Mouse (Mus musculus) naive thymus-derived CD4-positive, alpha-beta T cell, adult 2 months (primary cell): ENCODE data around the gene Ephx3.
"Not testable (repeated sequence)": the region's sequence is repeated elsewhere in the genome, so short reads cannot be mapped to it uniquely, and the experiment has no call there.

Experiments
- DNase-seq: peaks from one replicate; pipeline ENCODE4 v3.0.0-alpha.2; 2011; ENCODE audit warnings: low read depth

The Ephx3 gene

GRCm38 (mm10) chr17:32188863-32189636, at the start of gene Ephx3:
Gene Ephx3 (minus strand): TSS chr17:32189549.
- peak; percentile 35 for DNase-seq

- DNase-seq: no peak
Observed at GRCm38 (mm10) chr17:32238589-32238988, 49.2 kb upstream of the Ephx3 start.

- no peak for DNase-seq
Observed at GRCm38 (mm10) chr17:32235534-32236191, 46.3 kb upstream of the Ephx3 start.

- DNase-seq: no peak
Observed at GRCm38 (mm10) chr17:32233174-32233573, 43.8 kb upstream of the Ephx3 start.

- DNase-seq: no peak
Observed at GRCm38 (mm10) chr17:32229256-32229655, 39.9 kb upstream of the Ephx3 start.

- no peak for DNase-seq
Observed at GRCm38 (mm10) chr17:32220873-32221272, 31.5 kb upstream of the Ephx3 start.

- DNase-seq: peak; percentile 41
Observed at GRCm38 (mm10) chr17:32215587-32215986, 26.2 kb upstream of the Ephx3 start.

- DNase-seq: not testable (repeated sequence)
Observed at GRCm38 (mm10) chr17:32211554-32211953, 22.2 kb upstream of the Ephx3 start.

- DNase-seq: peak; percentile 52
Observed at GRCm38 (mm10) chr17:32209752-32210151, 20.4 kb upstream of the Ephx3 start.

DNA sequence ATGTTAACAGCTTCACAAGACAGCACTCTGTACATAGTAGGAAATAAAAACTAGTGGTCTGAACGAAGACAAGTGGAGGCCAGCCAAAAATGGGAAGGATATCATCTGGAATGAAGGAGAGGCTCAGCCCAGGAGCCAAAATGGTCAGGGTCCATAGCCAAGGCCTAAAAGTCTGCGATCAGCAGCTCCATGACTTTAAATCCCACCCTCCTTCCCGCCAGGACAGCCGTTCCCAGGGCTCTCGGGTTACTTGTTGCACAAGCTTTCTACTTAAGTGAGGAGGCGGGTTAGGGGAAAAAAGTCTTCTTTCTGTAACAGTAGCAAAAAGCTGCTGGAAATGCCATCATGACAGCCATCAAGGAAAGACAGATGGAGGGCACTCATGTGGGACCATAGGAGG, 19.8 kb upstream of the Ephx3 start:
- DNase-seq: no peak

DNA sequence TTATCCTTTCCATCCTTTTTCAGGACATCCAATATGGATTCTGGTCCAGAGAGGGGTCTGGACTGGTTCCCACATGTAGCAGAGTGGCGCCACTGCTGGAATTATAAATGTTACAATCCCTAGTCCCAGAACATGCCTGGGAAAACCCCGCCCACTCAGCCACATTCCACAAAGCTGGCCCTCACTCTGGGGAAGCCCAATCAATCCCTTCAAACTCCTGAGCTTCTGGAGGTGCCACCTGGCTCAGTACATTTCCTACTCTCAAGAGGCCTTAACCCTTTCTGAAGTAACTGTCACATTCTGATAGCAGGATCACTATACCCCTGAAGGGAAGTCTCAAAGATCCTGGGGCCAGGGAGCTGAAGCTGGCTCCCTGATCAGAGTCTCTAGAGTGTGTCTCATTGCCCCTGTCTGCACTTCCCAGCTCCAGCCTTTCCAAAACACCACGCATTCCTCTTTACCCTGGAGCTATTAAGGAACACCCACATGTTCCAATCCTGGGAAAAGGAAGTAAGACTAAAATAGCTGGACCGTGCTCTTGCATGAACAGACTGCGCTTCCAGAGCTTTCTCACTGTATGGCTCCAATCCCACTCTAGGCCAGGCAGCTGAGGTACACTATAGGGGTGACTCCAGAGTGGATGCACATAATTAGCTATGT, 18.4 kb upstream of the Ephx3 start:
- no peak for DNase-seq

DNA sequence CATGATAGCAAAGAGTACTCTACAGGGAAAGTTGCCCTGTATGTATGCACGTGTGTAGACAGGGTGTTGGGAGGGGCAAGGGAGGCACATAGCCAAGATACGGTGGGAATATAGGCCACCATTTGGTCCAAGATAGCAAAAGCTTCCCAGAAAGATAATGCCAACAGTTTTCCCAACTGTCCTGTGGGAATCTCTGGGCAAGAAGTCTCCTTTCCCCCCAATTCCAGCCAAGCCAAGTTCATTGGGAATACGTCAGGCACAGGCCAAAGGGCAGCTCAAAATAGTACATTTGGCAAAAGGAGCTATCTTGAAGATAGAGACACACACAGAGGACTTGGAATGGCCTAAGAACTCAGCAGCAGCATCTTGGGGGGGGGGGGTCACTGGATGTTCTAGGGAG, 16.0 kb upstream of the Ephx3 start:
- DNase-seq: no peak

GRCm38 (mm10) chr17:32202972-32203371, 13.6 kb upstream of the Ephx3 start:
- no peak for DNase-seq

- no peak for DNase-seq
Observed at GRCm38 (mm10) chr17:32201086-32201485, 11.7 kb upstream of the Ephx3 start.

- DNase-seq: no peak
Observed at GRCm38 (mm10) chr17:32199796-32200195, 10.4 kb upstream of the Ephx3 start.

DNA sequence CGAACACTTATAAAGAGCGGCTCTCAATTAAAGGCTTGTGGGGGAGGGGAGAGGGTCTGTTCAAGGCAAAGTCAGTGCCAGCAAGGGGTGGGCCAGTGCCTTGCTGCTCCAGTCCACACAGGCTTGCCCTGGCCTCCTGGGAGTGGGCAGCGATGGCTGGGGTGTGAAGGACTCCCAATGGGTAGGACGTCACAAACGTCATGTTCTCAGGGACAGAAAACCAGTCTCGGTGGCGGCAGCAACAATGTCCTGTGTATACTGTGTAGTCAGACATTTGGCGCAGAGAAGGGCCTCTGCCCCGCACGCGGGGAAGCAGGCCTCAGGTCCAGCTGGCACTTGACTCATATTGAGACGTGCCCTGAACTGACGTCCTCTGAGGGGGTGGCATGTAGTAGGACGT, 7.8 kb upstream of the Ephx3 start:
- DNase-seq: no peak

- no peak for DNase-seq
Observed at GRCm38 (mm10) chr17:32195725-32196124, 6.4 kb upstream of the Ephx3 start.

DNA sequence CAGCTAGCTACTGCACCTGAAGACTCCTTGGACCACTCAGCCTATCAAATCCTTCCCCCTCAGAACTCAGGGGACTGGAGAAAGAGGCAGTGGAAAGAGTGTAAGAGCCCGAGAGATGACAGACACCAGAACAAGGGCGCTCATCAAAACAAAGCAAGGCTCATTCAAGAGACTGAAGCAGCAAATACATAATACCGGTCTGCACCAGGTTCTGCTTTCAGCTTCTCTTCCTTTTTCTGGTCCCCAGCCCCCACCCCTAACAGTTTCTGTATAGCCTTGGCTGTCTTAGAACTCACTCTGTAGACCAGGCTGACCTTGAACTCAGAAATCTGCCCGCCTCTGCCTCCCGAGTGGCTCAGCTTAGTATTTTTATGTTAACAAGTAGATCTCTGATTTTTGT, 3.7 kb upstream of the Ephx3 start:
- DNase-seq: no peak

DNA sequence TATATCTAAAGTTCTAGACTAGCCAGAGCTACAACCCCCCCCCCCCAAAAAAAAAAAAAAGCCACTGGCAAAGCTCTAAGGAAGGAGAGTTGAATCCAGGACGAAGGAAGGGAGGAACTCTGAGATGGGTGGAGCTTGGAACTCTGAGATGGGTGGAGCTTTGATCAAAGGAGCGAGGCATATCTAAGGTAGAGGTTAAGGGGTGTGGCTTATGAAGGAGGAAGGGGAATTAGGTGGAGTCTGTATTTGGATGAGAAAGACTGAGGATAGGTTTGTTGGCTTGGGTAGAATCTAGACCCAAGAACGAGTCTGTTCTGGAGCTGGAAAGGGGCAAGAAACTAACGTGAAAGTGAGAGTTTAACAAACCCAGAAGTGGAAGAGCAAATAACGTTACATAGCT, 501 bp upstream of the Ephx3 start:
- DNase-seq: peak; percentile 46

- no peak for DNase-seq
Observed at GRCm38 (mm10) chr17:32183017-32183416, 6.3 kb downstream of the Ephx3 start.

DNA sequence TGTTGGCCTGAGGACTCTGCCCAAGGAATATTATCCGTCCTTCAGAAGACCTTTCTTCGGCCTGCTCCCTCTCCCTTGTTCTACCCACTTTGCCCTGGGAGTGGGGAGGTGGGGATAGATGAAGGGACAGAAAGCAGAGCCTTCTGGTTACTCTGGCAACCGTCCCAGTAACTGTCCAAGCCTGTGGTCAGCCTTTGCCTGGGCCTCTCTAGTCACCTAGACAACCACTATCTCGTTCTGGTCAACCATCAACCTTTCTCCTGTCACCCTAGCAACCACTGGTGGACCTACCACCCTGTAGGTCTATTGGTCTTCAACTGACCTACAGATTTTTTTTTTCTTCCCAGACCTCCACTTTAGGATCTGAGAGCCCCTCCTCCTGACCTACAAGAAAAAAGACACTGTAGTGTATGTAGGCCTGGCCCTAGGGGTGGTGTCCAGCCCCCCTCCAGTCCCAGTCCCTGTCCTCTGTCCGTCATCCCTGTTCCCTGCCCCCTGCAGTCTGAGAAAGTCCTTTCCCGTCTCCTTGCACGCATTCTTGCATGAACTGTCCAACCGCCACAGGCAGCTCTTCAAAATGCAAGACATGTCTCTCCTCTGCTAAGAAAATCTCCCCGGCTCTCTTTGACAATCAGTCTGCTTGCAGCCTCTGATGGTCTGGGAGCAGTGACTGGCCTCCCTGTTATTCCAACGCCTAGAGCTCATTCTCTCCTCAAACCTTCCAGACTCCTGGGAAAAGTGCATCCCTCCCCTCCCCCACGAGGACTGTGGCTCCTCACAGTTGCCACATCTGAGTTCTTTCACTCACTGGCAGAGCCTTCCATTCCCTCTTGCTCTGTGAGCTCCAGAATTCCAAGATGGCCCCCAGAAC, 9.5 kb downstream of the Ephx3 start:
- no peak for DNase-seq

- DNase-seq: no peak
Observed at GRCm38 (mm10) chr17:32176919-32177318, 12.4 kb downstream of the Ephx3 start.
